Mouse (Mus musculus): Measurements from ENCODE around the gene Spink2.
"Not testable (repeated sequence)": the region's sequence is repeated elsewhere in the genome, so short reads cannot be mapped to it uniquely, and the experiment has no call there.

Gene Spink2

GRCm38 (mm10) chr5:77200695-77201094, 10.6 kb downstream of the Spink2 start:
- no peak for DNase-seq (ENCODE audit: low read depth in 2 of 2, low spot score in 2 of 2)

- peak; percentile 68 to 78 for DNase-seq (ENCODE audit: low read depth in 2 of 2, low spot score in 2 of 2)
Measured at GRCm38 (mm10) chr5:77193951-77194350, 17.3 kb downstream of the Spink2 start.

- DNase-seq (ENCODE audit: low read depth in 2 of 2, low spot score in 2 of 2) = no peak
Measured at GRCm38 (mm10) chr5:77193266-77193665, 18.0 kb downstream of the Spink2 start.

- DNase-seq (ENCODE audit: low read depth in 2 of 2, low spot score in 2 of 2) = no peak
Measured at GRCm38 (mm10) chr5:77191631-77192030, 19.6 kb downstream of the Spink2 start.

- no peak for DNase-seq (ENCODE audit: low read depth in 2 of 2, low spot score in 2 of 2)
Measured at GRCm38 (mm10) chr5:77191106-77191505, 20.2 kb downstream of the Spink2 start.

GRCm38 (mm10) chr5:77188738-77189137, 22.5 kb downstream of the Spink2 start:
- no peak for DNase-seq (ENCODE audit: low read depth in 2 of 2, low spot score in 2 of 2)

DNA sequence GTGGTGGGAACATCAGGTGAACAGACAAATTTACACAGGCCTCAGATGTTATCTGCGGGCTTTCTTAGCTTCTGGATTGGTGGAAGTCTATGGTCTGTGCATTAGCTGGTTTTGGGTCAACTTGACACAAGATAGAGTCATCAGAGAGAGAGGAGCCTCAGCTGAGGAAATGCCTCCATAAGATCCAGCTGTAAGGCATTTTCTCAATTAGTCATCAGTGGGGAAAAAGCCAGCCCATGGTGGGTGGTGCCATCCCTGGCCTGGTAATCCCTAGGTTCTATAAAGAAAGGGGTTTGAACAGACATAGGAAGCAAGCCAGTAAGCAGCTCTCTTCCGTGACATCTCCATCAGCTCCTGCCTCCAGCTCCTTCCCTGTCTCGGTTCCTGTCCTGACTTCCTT, 25.9 kb downstream of the Spink2 start:
- DNase-seq (ENCODE audit: low read depth in 2 of 2, low spot score in 2 of 2) = no peak

GRCm38 (mm10) chr5:77183876-77184275, 27.4 kb downstream of the Spink2 start:
- not testable (repeated sequence) for DNase-seq (ENCODE audit: low read depth in 2 of 2, low spot score in 2 of 2)

DNA sequence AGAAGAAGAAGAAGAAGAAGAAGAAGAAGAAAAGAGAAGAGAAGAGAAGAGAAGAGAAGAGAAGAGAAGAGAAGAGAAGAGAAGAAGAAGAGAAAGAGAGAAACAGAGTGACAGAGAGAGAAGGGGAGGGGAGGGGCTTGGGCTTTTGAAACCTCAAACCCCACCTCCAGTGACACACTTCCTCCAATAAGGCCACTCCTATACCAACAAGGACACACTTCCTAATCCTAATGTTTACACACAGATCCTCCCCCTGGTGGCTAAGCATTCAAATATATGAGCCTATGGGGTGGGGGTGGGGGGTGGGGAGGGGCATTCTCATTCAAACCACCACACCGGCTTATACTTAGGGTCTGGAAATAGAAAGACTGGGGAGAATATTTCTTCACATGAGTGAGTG, 27.9 kb downstream of the Spink2 start:
- no peak for DNase-seq (ENCODE audit: low read depth in 2 of 2, low spot score in 2 of 2)

GRCm38 (mm10) chr5:77181508-77181907, 29.8 kb downstream of the Spink2 start:
- DNase-seq (ENCODE audit: low read depth in 2 of 2, low spot score in 2 of 2) = no peak

DNA sequence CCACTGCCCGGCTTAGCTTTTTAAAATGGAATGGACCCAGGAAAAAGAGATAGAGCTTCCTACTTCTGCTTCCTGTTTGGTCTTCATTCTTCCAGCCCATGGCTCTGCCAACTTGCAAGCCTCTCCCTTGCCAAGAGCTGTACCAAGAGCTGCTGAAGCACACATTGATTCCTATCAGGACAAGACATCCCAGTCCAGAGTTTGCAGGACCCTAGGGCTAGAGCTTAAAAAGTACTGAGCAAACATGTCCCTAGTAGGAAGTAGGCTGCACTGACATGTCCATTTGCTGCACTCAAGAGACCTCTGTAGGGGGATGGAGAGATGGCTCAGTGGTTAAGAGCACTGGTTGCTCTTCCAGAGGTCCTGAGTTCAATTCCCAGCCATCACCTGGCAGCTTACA, 32.3 kb downstream of the Spink2 start:
- DNase-seq (ENCODE audit: low read depth in 2 of 2, low spot score in 2 of 2) = no peak

DNA sequence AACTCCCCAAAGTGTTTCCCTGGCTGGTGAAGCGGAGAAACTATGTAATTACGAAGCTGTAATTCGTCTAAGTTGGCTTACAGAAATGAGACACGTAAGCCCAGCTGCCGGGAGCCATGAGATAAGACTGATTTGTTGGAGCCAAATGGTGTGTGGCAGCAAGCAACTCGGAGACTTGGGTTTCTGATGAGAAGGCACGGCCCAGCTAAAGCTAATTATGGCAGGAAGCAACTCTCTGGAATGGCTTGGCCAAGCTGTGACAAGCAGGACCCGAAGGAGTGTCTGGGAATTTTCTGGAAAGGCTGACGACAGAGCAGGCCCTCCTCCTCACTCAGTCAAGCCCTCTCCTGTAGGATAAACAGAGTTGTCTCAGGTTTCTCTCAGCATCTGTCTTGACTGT, 33.3 kb downstream of the Spink2 start:
- DNase-seq (ENCODE audit: low read depth in 2 of 2, low spot score in 2 of 2) = no peak

DNA sequence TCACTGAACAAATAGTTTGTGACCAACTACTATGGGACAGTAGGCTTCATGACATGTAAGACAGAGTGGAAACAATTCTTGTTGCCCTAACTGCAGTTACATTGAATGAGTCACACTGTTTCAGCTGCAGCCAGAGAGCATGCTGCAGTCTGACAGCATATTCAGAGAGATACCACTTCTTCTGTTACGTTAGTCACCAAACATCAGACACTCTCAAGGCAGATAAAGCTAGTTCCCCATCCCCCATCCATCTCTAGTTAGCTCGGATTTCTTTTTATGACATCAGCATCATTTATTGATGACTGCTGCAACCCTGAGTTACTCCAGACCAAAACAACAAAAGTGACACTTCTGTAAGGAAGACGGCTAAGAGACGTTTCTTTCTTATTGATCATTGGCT, 36.5 kb downstream of the Spink2 start:
- peak; percentile 13 to 50 for DNase-seq (ENCODE audit: low read depth in 2 of 2, low spot score in 2 of 2)

- peak; percentile 24 to 37 for DNase-seq (ENCODE audit: low read depth in 2 of 2, low spot score in 2 of 2)
Measured at GRCm38 (mm10) chr5:77170593-77170992, 40.7 kb downstream of the Spink2 start.

GRCm38 (mm10) chr5:77167306-77167945, 43.8 kb downstream of the Spink2 start:
- no peak for DNase-seq (ENCODE audit: low read depth in 2 of 2, low spot score in 2 of 2)

DNA sequence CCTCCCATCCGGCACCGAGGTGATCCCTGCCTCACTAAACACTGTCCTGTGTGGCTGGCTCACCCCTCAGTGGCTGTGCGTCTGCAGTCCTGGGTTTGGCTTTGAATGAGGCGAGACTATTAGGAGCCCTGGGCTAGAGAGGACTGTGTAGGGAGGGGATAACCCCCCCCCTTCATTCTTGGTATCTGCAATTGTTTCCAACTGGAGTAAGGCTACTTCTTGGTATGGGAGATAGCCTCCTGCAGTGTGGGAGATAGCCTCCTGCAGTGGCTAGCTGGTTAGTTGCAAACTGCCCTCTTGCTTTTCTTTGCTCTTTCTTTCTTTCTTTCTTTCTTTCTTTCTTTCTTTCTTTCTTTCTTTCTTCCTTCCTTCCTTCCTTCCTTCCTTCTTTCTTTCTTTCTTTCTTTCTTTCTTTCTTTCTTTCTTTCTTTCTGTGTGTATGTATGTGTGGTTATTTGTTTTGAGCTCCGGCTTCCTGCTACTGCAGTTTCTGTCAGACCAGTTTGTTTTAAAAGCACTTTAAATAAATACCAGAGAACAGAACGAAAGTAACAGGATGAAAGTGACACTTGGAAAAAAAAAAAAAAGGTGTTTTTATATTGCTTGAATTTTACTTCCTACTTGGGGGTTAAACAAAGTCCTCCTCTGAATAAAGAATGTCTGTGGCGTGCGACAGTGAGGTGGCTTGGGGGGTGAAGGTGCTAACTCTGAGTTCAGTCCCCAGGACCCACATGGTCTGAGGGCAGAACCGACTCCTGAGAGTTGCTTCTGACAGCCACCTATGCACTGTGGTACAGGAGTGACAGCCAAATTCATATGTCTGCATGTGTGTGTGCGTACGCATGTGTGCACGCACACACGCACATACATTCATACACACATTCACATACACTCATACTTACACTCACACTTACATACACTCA, 45.3 kb downstream of the Spink2 start:
- no peak for DNase-seq (ENCODE audit: low read depth in 2 of 2, low spot score in 2 of 2)

DNA sequence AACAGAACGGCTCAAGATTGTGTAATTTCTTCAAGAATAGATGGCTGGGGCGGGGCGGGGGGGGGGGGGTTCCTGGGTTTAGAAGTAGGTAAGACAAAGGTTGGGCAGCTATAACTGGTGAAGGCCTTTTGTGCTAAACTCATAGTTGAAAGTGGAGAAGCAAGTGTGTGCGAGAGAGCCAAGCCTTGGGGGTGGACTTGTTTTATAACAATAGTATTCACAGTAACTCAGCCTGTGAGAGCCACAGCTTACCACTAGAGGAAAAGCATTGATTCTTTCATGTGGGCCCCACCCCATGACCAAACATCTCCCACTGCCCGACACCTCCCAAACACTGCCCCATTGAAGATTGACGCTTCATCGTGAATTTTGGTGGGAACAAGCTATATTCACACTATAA, 47.7 kb downstream of the Spink2 start:
- DNase-seq (ENCODE audit: low read depth in 2 of 2, low spot score in 2 of 2) = no peak

GRCm38 (mm10) chr5:77162566-77162965, 48.7 kb downstream of the Spink2 start:
- DNase-seq (ENCODE audit: low read depth in 2 of 2, low spot score in 2 of 2) = no peak

DNA sequence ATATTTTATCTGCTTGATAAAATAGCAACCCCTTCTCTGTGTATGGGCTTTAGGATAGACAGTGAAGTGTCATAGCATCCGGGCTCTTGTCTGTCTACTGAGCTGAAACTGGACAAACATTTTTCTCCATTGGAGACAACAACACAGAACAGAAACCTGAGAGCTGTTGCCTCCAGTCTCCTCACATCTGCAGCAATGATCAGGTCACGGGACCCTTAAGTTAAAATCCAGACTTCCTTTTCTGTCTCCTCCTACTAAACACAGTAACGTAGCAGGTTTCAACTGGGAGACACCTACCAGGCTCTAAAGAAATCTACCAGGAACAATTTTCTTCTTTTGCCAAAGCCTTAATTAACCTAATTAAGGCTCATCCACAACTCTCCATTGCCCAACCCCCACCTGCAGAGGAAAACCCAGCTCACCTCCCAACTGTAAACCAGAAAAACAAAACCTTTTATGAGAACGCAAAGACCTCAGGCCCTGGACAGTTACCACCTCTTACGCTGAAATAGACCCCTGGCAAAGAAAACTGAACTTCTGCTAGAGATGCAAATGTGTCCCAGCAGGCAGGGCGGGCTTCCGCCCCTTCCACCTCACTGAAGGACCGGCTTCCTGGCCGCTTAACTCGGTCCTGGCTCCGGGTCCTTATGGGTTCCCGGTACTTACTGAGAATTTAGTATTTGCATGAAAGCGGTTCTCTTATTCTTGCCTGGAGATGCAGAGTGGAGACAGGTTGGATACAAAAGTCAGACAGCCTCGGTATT, 53.3 kb downstream of the Spink2 start:
- DNase-seq (ENCODE audit: low read depth in 2 of 2, low spot score in 2 of 2) = no peak

- DNase-seq (ENCODE audit: low read depth in 2 of 2, low spot score in 2 of 2) = no peak
Measured at GRCm38 (mm10) chr5:77156938-77157337, 54.3 kb downstream of the Spink2 start.

DNA sequence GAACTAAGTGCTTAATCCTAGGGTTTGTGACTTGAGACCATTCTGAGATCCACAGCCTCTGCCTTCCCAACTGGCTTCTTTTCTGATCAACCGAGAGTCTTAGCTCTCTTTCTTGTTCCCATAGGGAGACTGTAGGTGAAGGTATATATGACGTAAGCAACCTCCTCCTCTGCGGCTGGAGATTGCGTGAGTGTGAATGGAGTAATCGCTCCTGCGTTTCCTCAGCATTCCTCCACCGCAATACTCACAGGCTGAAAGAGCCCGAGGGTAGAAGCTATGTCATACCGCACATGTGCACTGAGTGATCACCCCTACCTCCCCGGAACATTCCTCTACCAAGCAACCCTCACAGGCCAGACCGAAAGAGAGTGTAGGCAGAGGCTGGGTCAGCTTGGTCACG, 55.7 kb downstream of the Spink2 start:
- DNase-seq (ENCODE audit: low read depth in 2 of 2, low spot score in 2 of 2) = no peak

Data from CD8-positive naive resting alpha-beta T cell, adult 2 months (primary cell).